Mouse (Mus musculus): ENCODE data around the gene 4930442H23Rik.

- no peak for TF ChIP-seq CTCF (IDR thresholded peaks at IDR 0.05)
- no peak for TF ChIP-seq EP300 (IDR thresholded peaks at IDR 0.05; ENCODE audit: insufficient read depth, low read depth, low read length)
Observed at GRCm38 (mm10) chr10:81134966-81135681, 48.5 kb downstream of the 4930442H23Rik start, which contains the start of gene Zbtb7a.
